Mouse (Mus musculus): ENCODE data around the gene Auts2.

DNA sequence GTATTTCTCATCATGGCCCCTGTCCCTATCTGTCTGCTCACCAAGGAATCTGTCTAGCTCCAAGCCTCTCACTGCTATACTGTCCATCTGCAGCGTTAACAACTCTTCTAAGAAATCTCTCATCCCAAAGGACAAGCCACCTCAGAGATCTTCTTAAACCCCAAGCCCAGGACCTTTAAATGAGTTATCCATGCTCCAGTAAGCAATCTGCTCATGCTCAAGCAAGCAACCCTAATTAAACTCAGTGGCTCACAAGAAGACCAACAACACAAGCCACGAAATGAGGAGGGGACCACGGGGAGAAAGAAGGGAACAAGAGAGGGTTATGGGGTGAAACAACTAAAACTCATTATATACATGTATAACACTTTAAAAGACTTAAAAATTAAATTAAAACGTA lies 535.2 kb downstream of the Auts2 start:
- TF ChIP-seq GATA1 (IDR thresholded peaks at IDR 0.05; ENCODE audit: low read length) (no peak), TAL1 (IDR thresholded peaks at IDR 0.05; ENCODE audit: low read length) (no peak)
